Mouse (Mus musculus) c-Kit-positive CD71-negative TER-119-negative erythroid progenitor cells, embryonic 14.5 days (primary cell): ENCODE results near the gene Elavl1.
"Not testable (repeated sequence)": the region's sequence is repeated elsewhere in the genome, so short reads cannot be mapped to it uniquely, and the experiment has no call there.

Experiments
- DNase-seq: peaks from one replicate; pipeline ENCODE4 v3.0.0-alpha.2; 2013; ENCODE audit warnings: low read depth

Gene Elavl1

GRCm38 (mm10) chr8:4257350-4257749 lies 67.9 kb downstream of the Elavl1 start:
- no peak for DNase-seq

GRCm38 (mm10) chr8:4256911-4257310 lies 68.3 kb downstream of the Elavl1 start:
- DNase-seq = no peak

GRCm38 (mm10) chr8:4255471-4255870 lies 69.7 kb downstream of the Elavl1 start:
- not testable (repeated sequence) for DNase-seq

GRCm38 (mm10) chr8:4254001-4254400 lies 71.2 kb downstream of the Elavl1 start:
- DNase-seq = no peak

GRCm38 (mm10) chr8:4252934-4253841 lies 72.0 kb downstream of the Elavl1 start, which contains the start of gene Snapc2:
Gene Snapc2, plus strand, starts transcription at chr8:4253080.
- DNase-seq = peak; percentile 95

GRCm38 (mm10) chr8:4252116-4252760 lies 73.0 kb downstream of the Elavl1 start:
- DNase-seq = no peak

- DNase-seq = peak; percentile 81
Observed at GRCm38 (mm10) chr8:4250306-4250970, 74.8 kb downstream of the Elavl1 start.

GRCm38 (mm10) chr8:4249213-4249612 lies 76.0 kb downstream of the Elavl1 start:
- DNase-seq = no peak

GRCm38 (mm10) chr8:4247951-4248540 lies 77.2 kb downstream of the Elavl1 start, which contains the start of gene Tgfbr3l:
Gene Tgfbr3l, plus strand, starts transcription at chr8:4248214.
- no peak for DNase-seq

- DNase-seq = no peak
Observed at GRCm38 (mm10) chr8:4247241-4247640, 78.0 kb downstream of the Elavl1 start.

- DNase-seq = no peak
Observed at GRCm38 (mm10) chr8:4245737-4246136, 79.5 kb downstream of the Elavl1 start.

GRCm38 (mm10) chr8:4245061-4245460 lies 80.2 kb downstream of the Elavl1 start:
- no peak for DNase-seq

GRCm38 (mm10) chr8:4239193-4239890 lies 85.9 kb downstream of the Elavl1 start:
- DNase-seq = no peak

GRCm38 (mm10) chr8:4238434-4239192 lies 86.6 kb downstream of the Elavl1 start, which contains the start of the genes Map2k7 and Gm49320:
Gene Map2k7, plus strand, starts transcription at chr8:4238740.
Gene Gm49320, plus strand, starts transcription at chr8:4238865.
- peak; percentile 98 for DNase-seq

GRCm38 (mm10) chr8:4237814-4238433 lies 87.3 kb downstream of the Elavl1 start:
- DNase-seq = no peak
